Mouse (Mus musculus): ENCODE measurements at regions not wholly inside any gene's neighbourhood (a gene's known extent, or its start where the extent isn't known, plus 50 kb on each side); places are given as distances from the start of the nearest gene placed in this dataset.

- 65% methylated on average over 3 of the region's 3 CpGs for WGBS
- Histone ChIP-seq H3K36me3 (ENCODE audit: control insufficient read depth, insufficient read depth, low read length) (no peaks in the 10 kb centered on the region), H3K27ac (ENCODE audit: insufficient read depth, low read depth, low read length) (no peak overlapping the region), H3K27me3 (ENCODE audit: control insufficient read depth, insufficient read depth, low read length) (no peaks in the 10 kb centered on the region), H3K4me3 (ENCODE audit: low read depth, low read length) (no peak overlapping the region), H3K4me1 (ENCODE audit: control insufficient read depth, insufficient read depth, insufficient read length, low read length) (no peaks in the 10 kb centered on the region)
- TF ChIP-seq CTCF (IDR thresholded peaks at IDR 0.05; ENCODE audit: extremely low read depth, insufficient read length, insufficient replicate concordance, low read depth, low read length) (no peak), POLR2A (IDR thresholded peaks at IDR 0.05; ENCODE audit: low read depth, low read length) (no peak)
Observed at GRCm38 (mm10) chr1:75997222-75997621, 451.2 kb downstream of the Slc4a3 start.

GRCm38 (mm10) chr1:76001124-76001523, 455.1 kb downstream of the Slc4a3 start:
- 88% methylated on average over 9 of the region's 9 CpGs for WGBS
- H3K36me3 ChIP-seq (ENCODE audit: control insufficient read depth, insufficient read depth, low read length): no peaks in the 10 kb centered on the region
- no peaks in the 10 kb centered on the region for H3K27me3 ChIP-seq (ENCODE audit: control insufficient read depth, insufficient read depth, low read length)
- TF ChIP-seq POLR2A (IDR thresholded peaks at IDR 0.05; ENCODE audit: low read depth, low read length): no peak
- no peak for TF ChIP-seq CTCF (IDR thresholded peaks at IDR 0.05; ENCODE audit: extremely low read depth, insufficient read length, insufficient replicate concordance, low read depth, low read length)
- H3K4me3 ChIP-seq (ENCODE audit: low read depth, low read length): no peak overlapping the region
- no peaks in the 10 kb centered on the region for H3K4me1 ChIP-seq (ENCODE audit: control insufficient read depth, insufficient read depth, insufficient read length, low read length)
- H3K27ac ChIP-seq (ENCODE audit: insufficient read depth, low read depth, low read length): no peak overlapping the region

- no peak for TF ChIP-seq POLR2A (IDR thresholded peaks at IDR 0.05; ENCODE audit: low read depth, low read length)
- no peak for TF ChIP-seq CTCF (IDR thresholded peaks at IDR 0.05; ENCODE audit: extremely low read depth, insufficient read length, insufficient replicate concordance, low read depth, low read length)
- 45% methylated on average over 3 of the region's 3 CpGs for whole genome bisulfite sequencing
- H3K36me3 ChIP-seq (ENCODE audit: control insufficient read depth, insufficient read depth, low read length): no peaks in the 10 kb centered on the region
- H3K27ac ChIP-seq (ENCODE audit: insufficient read depth, low read depth, low read length): no peak overlapping the region
- H3K4me3 ChIP-seq (ENCODE audit: low read depth, low read length): no peak overlapping the region
- no peaks in the 10 kb centered on the region for H3K27me3 ChIP-seq (ENCODE audit: control insufficient read depth, insufficient read depth, low read length)
- H3K4me1 ChIP-seq (ENCODE audit: control insufficient read depth, insufficient read depth, insufficient read length, low read length): no peaks in the 10 kb centered on the region
Observed at GRCm38 (mm10) chr1:76009601-76010000, 463.5 kb downstream of the Slc4a3 start.

GRCm38 (mm10) chr1:76010212-76010800, 464.2 kb downstream of the Slc4a3 start:
- no peak for TF ChIP-seq CTCF (IDR thresholded peaks at IDR 0.05; ENCODE audit: extremely low read depth, insufficient read length, insufficient replicate concordance, low read depth, low read length)
- TF ChIP-seq POLR2A (IDR thresholded peaks at IDR 0.05; ENCODE audit: low read depth, low read length): no peak
- H3K4me3 ChIP-seq (ENCODE audit: low read depth, low read length): no peak overlapping the region
- H3K27me3 ChIP-seq (ENCODE audit: control insufficient read depth, insufficient read depth, low read length): no peaks in the 10 kb centered on the region
- no peak overlapping the region for H3K27ac ChIP-seq (ENCODE audit: insufficient read depth, low read depth, low read length)
- 71% methylated on average over 4 of the region's 4 CpGs for WGBS
- no peaks in the 10 kb centered on the region for H3K36me3 ChIP-seq (ENCODE audit: control insufficient read depth, insufficient read depth, low read length)
- H3K4me1 ChIP-seq (ENCODE audit: control insufficient read depth, insufficient read depth, insufficient read length, low read length): no peaks in the 10 kb centered on the region

- Histone ChIP-seq H3K27ac (ENCODE audit: insufficient read depth, low read depth, low read length) (no peak overlapping the region), H3K4me3 (ENCODE audit: low read depth, low read length) (no peak overlapping the region), H3K27me3 (ENCODE audit: control insufficient read depth, insufficient read depth, low read length) (no peaks in the 10 kb centered on the region), H3K4me1 (ENCODE audit: control insufficient read depth, insufficient read depth, insufficient read length, low read length) (no peaks in the 10 kb centered on the region), H3K36me3 (ENCODE audit: control insufficient read depth, insufficient read depth, low read length) (no peaks in the 10 kb centered on the region)
- 69% methylated on average over 6 of the region's 6 CpGs for WGBS
- TF ChIP-seq CTCF (IDR thresholded peaks at IDR 0.05; ENCODE audit: extremely low read depth, insufficient read length, insufficient replicate concordance, low read depth, low read length): no peak
Observed at GRCm38 (mm10) chr1:76018588-76018987, 472.5 kb downstream of the Slc4a3 start.

- Histone ChIP-seq H3K27ac (ENCODE audit: insufficient read depth, low read depth, low read length) (no peak overlapping the region), H3K4me1 (ENCODE audit: control insufficient read depth, insufficient read depth, insufficient read length, low read length) (no peaks in the 10 kb centered on the region), H3K4me3 (ENCODE audit: low read depth, low read length) (no peak overlapping the region), H3K27me3 (ENCODE audit: control insufficient read depth, insufficient read depth, low read length) (no peaks in the 10 kb centered on the region), H3K36me3 (ENCODE audit: control insufficient read depth, insufficient read depth, low read length) (no peaks in the 10 kb centered on the region)
- 26% methylated on average over 11 of the region's 11 CpGs for WGBS
- TF ChIP-seq CTCF (IDR thresholded peaks at IDR 0.05; ENCODE audit: extremely low read depth, insufficient read length, insufficient replicate concordance, low read depth, low read length) (no peak), POLR2A (IDR thresholded peaks at IDR 0.05; ENCODE audit: low read depth, low read length) (no peak)
Observed at GRCm38 (mm10) chr1:76019071-76019470, 473.0 kb downstream of the Slc4a3 start.

GRCm38 (mm10) chr1:76024650-76025049, 478.6 kb downstream of the Slc4a3 start:
- Histone ChIP-seq H3K27me3 (ENCODE audit: control insufficient read depth, insufficient read depth, low read length) (no peaks in the 10 kb centered on the region), H3K27ac (ENCODE audit: insufficient read depth, low read depth, low read length) (no peak overlapping the region), H3K4me3 (ENCODE audit: low read depth, low read length) (no peak overlapping the region), H3K4me1 (ENCODE audit: control insufficient read depth, insufficient read depth, insufficient read length, low read length) (no peaks in the 10 kb centered on the region), H3K36me3 (ENCODE audit: control insufficient read depth, insufficient read depth, low read length) (no peaks in the 10 kb centered on the region)
- 55% methylated on average over 3 of the region's 3 CpGs for WGBS
- TF ChIP-seq CTCF (IDR thresholded peaks at IDR 0.05; ENCODE audit: extremely low read depth, insufficient read length, insufficient replicate concordance, low read depth, low read length) (no peak), POLR2A (IDR thresholded peaks at IDR 0.05; ENCODE audit: low read depth, low read length) (no peak)
